Mouse (Mus musculus): Measurements from ENCODE around the gene Tia1. TPM values are rescaled to one million over a fixed set of nuclear protein-coding genes. Genes with fewer than 3 reads are reported as not detected.

Gene Tia1
- polyA plus RNA-seq (2014; fragmentation: Illumina TruSeq; extraction: RNeasy Lipid Tissue Mini Kit (QIAGEN cat#74804); ENCODE audit: low replicate concordance): 94.4 TPM

GRCm38 (mm10) chr6:86404100-86404861 is at the start of gene Tia1:
Gene Tia1, plus strand, starts transcription at chr6:86404219.

GRCm38 (mm10) chr6:86365371-86366124 is 38.5 kb upstream of the Tia1 start, which contains the start of gene Fam136a:
Gene Fam136a, plus strand, starts transcription at chr6:86365646.

GRCm38 (mm10) chr6:86370764-86371339 is 33.2 kb upstream of the Tia1 start, which contains the start of gene Snrpg:
Gene Snrpg, plus strand, starts transcription at chr6:86371304.

GRCm38 (mm10) chr6:86396581-86397256 is 7.3 kb upstream of the Tia1 start, which contains the start of gene Pcyox1:
Gene Pcyox1, minus strand, starts transcription at chr6:86397154.

GRCm38 (mm10) chr6:86426358-86426757 is 22.3 kb downstream of the Tia1 start, which contains the start of gene Gm44790:
Gene Gm44790, plus strand, starts transcription at chr6:86426658.

GRCm38 (mm10) chr6:86438272-86439118 is 34.5 kb downstream of the Tia1 start, which contains the start of gene C87436:
Gene C87436, plus strand, starts transcription at chr6:86438374.

Other genes with a start within 250 kb of the Tia1 start
- gene Tgfa, start 209.0 kb upstream of the Tia1 start, polyA plus RNA-seq (2014; fragmentation: Illumina TruSeq; extraction: RNeasy Lipid Tissue Mini Kit (QIAGEN cat#74804); ENCODE audit: low replicate concordance): 5.1 TPM
- 123 TPM for gene Fam136a, start 38.6 kb upstream of the Tia1 start, polyA plus RNA-seq (2014; fragmentation: Illumina TruSeq; extraction: RNeasy Lipid Tissue Mini Kit (QIAGEN cat#74804); ENCODE audit: low replicate concordance)
- 8.5 TPM for gene Snrpg, start 32.9 kb upstream of the Tia1 start, polyA plus RNA-seq (2014; fragmentation: Illumina TruSeq; extraction: RNeasy Lipid Tissue Mini Kit (QIAGEN cat#74804); ENCODE audit: low replicate concordance)
- 47.2 TPM for gene Pcyox1, start 7.1 kb upstream of the Tia1 start, polyA plus RNA-seq (2014; fragmentation: Illumina TruSeq; extraction: RNeasy Lipid Tissue Mini Kit (QIAGEN cat#74804); ENCODE audit: low replicate concordance)
- gene Gm44790, start 22.4 kb downstream of the Tia1 start, polyA plus RNA-seq (2014; fragmentation: Illumina TruSeq; extraction: RNeasy Lipid Tissue Mini Kit (QIAGEN cat#74804); ENCODE audit: low replicate concordance): not detected
- 7.0 TPM for gene C87436, start 34.2 kb downstream of the Tia1 start, polyA plus RNA-seq (2014; fragmentation: Illumina TruSeq; extraction: RNeasy Lipid Tissue Mini Kit (QIAGEN cat#74804); ENCODE audit: low replicate concordance)
- gene Pcbp1, start 122.1 kb downstream of the Tia1 start, polyA plus RNA-seq (2014; fragmentation: Illumina TruSeq; extraction: RNeasy Lipid Tissue Mini Kit (QIAGEN cat#74804); ENCODE audit: low replicate concordance): 113 TPM
- gene Asprv1, start 223.9 kb downstream of the Tia1 start, polyA plus RNA-seq (2014; fragmentation: Illumina TruSeq; extraction: RNeasy Lipid Tissue Mini Kit (QIAGEN cat#74804); ENCODE audit: low replicate concordance): not detected